Mouse (Mus musculus): ENCODE data around the gene Troap. TPM values are rescaled to one million over a fixed set of nuclear protein-coding genes. Genes with fewer than 3 reads are reported as not detected.

The Troap gene
- polyA plus RNA-seq, 1 experiment, result 9.0 TPM

DNA sequence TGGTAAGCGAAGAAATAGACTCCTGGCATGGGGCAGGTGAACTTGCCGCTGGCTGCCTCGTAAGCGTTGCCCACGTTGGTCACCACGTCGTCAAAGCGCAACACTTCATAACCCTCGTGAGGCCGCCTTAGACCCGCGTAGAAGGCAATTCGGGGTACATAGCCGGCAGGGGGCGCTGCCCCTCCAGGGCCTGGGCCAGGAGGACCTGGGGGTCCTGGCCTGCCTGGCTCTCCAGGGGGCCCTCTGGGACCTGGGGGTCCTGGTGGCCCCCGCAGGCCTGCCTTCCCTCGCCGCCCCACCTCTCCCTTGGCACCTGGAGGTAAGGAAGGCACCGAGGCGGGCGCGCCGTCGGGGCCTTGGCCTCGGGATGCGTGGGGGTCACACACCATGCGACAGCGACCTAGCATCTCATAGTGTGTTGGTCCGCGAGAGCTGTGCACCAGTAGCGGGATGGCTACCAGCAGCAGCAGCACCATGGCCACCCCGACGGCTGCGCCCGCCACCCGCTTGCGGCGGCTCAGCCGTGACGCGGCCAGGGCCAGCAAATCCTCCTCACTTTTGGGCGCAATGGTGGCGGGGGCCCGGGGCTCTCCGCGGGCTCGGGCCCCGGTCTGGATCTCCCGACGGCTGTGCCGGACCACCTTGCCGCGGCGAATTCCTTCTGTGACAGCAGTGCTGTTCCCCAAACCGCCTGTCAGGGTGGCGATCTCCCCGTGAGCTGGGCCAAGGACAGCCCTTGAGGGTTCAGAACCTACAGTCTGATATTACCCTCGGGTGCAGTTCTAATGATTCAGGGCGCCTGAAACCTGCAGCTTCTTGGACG lies 13.1 kb downstream of the Troap start, which contains the start of gene C1ql4:
C1ql4 (minus strand) TSS at position 565 of the 823 bp plus-strand sequence.
- Histone ChIP-seq H3K4me3 (ENCODE audit: low read depth, low read length) (peak within 1 kb of the TSS; percentile 21), H3K27me3 (ENCODE audit: control insufficient read depth, insufficient read depth, low read length) (peaks cover 16% of the 10 kb centered on the region), H3K36me3 (ENCODE audit: control insufficient read depth, insufficient read depth, low read length) (no peaks in the 10 kb centered on the region), H3K4me1 (ENCODE audit: control insufficient read depth, insufficient read depth, insufficient read length, low read length) (peaks cover 17% of the 10 kb centered on the region), H3K27ac (ENCODE audit: insufficient read depth, low read depth, low read length) (no peak within 1 kb of the TSS)
- WGBS, result 26% methylated on average over 60 of the region's 60 CpGs
- TF ChIP-seq POLR2A (IDR thresholded peaks at IDR 0.05; ENCODE audit: low read depth, low read length) (no peak), CTCF (IDR thresholded peaks at IDR 0.05; ENCODE audit: extremely low read depth, insufficient read length, insufficient replicate concordance, low read depth, low read length) (peak; percentile 21; the same call in 1 of the 2 replicates)

DNA sequence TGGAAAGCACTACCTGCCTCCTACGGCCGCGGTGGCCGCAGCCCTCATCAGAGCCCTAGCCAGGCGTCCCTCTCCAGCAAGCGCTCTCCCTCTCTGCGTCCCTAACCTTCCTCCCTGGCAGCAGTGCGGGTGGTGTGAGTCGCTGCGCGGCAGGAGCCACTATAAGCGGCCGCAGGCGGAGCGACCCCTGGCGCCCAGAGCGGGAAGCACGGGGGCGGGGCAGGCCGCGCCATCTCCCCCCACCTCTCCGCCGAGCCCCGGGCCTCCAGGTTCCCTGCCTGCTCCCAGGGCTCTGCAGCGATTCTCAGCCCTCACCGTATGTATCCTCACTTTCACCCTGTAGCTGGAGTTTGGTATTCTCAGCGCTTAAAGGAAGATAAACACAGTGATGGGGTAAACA lies 13.9 kb downstream of the Troap start:
- 2% methylated on average over 27 of the region's 27 CpGs for WGBS

DNA sequence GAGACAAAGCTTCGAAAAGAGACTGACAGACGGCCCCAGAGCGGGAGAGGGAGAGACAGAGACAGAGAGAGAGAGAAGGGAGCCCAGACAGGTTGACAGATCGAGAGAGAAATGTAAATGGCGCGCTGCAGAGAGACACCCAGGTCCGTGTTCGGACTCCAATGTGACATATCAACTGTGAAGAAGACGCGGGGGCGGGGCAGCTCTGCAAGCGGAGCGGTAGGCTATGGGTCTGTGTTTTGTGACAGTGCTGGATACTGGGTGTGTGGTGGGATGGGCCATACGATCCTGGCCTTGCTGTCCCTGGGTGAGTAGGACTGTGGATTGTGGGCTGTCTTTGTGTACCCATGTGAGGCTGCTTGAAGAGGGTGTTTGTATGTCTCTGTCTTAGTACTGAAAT lies 14.7 kb downstream of the Troap start:
- Histone ChIP-seq H3K36me3 (ENCODE audit: control insufficient read depth, insufficient read depth, low read length) (no peaks in the 10 kb centered on the region), H3K27ac (ENCODE audit: insufficient read depth, low read depth, low read length) (no peak overlapping the region), H3K4me3 (ENCODE audit: low read depth, low read length) (peak overlapping the region; percentile 18; the same call in 1 of the 2 replicates), H3K4me1 (ENCODE audit: control insufficient read depth, insufficient read depth, insufficient read length, low read length) (peaks cover 15% of the 10 kb centered on the region), H3K27me3 (ENCODE audit: control insufficient read depth, insufficient read depth, low read length) (peaks cover 29% of the 10 kb centered on the region)
- TF ChIP-seq CTCF (IDR thresholded peaks at IDR 0.05; ENCODE audit: extremely low read depth, insufficient read length, insufficient replicate concordance, low read depth, low read length), result no peak
- TF ChIP-seq POLR2A (IDR thresholded peaks at IDR 0.05; ENCODE audit: low read depth, low read length), result no peak
- 42% methylated on average over 14 of the region's 14 CpGs for WGBS

More for the DNA sequence above, 13.9 kb downstream of the Troap start:
- H3K27ac ChIP-seq (ENCODE audit: insufficient read depth, low read depth, low read length), result no peak overlapping the region
- peak overlapping the region; percentile 21 for H3K4me3 ChIP-seq (ENCODE audit: low read depth, low read length)
- peaks cover 17% of the 10 kb centered on the region for H3K4me1 ChIP-seq (ENCODE audit: control insufficient read depth, insufficient read depth, insufficient read length, low read length)
- peaks cover 22% of the 10 kb centered on the region for H3K27me3 ChIP-seq (ENCODE audit: control insufficient read depth, insufficient read depth, low read length)
- TF ChIP-seq POLR2A (IDR thresholded peaks at IDR 0.05; ENCODE audit: low read depth, low read length) (no peak), CTCF (IDR thresholded peaks at IDR 0.05; ENCODE audit: extremely low read depth, insufficient read length, insufficient replicate concordance, low read depth, low read length) (peak; percentile 70)
- no peaks in the 10 kb centered on the region for H3K36me3 ChIP-seq (ENCODE audit: control insufficient read depth, insufficient read depth, low read length)

DNA sequence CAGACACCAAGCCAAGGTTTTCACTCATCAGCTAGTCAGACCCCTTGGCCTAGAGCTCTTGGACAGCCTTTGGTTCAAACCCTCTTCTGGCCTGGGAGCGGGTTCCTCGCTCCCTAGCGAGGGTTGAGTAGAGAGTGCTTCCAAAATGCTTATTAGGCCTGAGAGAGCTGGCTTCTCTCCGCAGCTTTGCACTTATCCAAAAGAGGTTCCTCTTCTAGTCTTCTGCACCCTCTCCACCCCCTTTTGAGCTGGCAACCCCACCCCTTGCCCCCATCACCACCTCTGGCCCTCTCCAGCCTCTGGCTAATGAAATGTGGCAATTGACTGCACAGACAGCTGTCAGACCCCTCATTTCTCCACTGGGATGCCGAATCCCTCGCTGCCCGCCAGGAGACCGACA lies 18.5 kb downstream of the Troap start, which contains the start of gene Dnajc22:
Dnajc22 (plus strand) TSS at position 301 of the 400 bp plus-strand sequence.
- no peak within 1 kb of the TSS for H3K27ac ChIP-seq (ENCODE audit: insufficient read depth, low read depth, low read length)
- H3K4me1 ChIP-seq (ENCODE audit: control insufficient read depth, insufficient read depth, insufficient read length, low read length), result peaks cover 16% of the 10 kb centered on the region
- TF ChIP-seq POLR2A (IDR thresholded peaks at IDR 0.05; ENCODE audit: low read depth, low read length) (no peak), CTCF (IDR thresholded peaks at IDR 0.05; ENCODE audit: extremely low read depth, insufficient read length, insufficient replicate concordance, low read depth, low read length) (no peak)
- H3K4me3 ChIP-seq (ENCODE audit: low read depth, low read length), result peak within 1 kb of the TSS; percentile 46
- H3K36me3 ChIP-seq (ENCODE audit: control insufficient read depth, insufficient read depth, low read length), result no peaks in the 10 kb centered on the region
- 88% methylated on average over 8 of the region's 8 CpGs for WGBS
- H3K27me3 ChIP-seq (ENCODE audit: control insufficient read depth, insufficient read depth, low read length), result peaks cover 55% of the 10 kb centered on the region

DNA sequence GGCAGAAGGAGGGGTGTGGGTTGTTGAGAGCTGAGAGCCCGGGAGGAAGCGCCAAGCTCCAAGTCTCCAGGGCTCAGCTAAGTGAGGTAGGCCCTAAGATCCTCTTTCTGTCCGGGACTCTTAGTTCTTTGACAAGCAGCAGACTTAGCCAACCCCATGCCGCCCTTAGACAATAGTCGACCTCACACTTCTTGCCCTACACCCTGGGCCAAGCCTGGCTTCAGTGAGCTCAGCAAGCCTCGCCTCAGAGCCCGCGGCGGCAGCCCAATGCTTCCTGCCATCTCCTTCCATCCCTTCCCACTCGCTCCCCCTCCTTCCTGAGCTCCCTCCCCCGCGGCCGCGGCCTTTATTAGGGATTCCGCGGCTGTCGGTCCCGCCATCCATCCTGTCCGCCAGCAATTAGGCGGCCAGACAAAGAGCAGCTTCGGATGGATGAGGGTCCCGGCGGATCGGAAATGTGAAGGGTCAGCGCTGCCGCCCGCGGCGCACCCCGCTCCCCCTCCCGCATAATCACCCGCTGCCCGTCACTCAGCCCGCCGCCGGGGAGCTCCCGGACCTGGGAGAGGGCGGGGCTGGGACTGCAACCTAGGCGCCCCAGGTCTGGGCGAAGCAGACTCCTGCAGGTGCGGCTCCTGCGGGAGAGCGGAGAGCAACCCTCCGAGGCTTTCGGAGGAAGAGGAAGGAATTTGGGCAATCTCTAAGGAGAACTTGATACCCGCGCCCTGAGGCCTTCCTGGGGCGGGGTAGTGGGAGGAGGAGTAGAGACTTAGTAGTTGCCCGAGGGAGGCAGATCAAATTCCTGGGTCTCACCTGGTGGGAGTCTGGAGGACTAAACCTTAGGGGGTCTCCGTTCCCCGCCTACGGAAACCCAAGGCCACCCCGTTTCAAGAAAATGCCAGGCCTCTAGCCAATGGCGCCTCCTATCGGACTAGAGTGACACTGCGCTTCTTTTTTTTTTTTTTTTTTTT lies 19.2 kb downstream of the Troap start:
- Histone ChIP-seq H3K4me3 (ENCODE audit: low read depth, low read length) (peak overlapping the region; percentile 46), H3K27me3 (ENCODE audit: control insufficient read depth, insufficient read depth, low read length) (peaks cover 55% of the 10 kb centered on the region), H3K27ac (ENCODE audit: insufficient read depth, low read depth, low read length) (no peak overlapping the region), H3K4me1 (ENCODE audit: control insufficient read depth, insufficient read depth, insufficient read length, low read length) (peaks cover 15% of the 10 kb centered on the region), H3K36me3 (ENCODE audit: control insufficient read depth, insufficient read depth, low read length) (no peaks in the 10 kb centered on the region)
- WGBS, result 5% methylated on average over 56 of the region's 56 CpGs
- TF ChIP-seq CTCF (IDR thresholded peaks at IDR 0.05; ENCODE audit: extremely low read depth, insufficient read length, insufficient replicate concordance, low read depth, low read length) (peak; percentile 63; the same call in 1 of the 2 replicates), POLR2A (IDR thresholded peaks at IDR 0.05; ENCODE audit: low read depth, low read length) (no peak)

DNA sequence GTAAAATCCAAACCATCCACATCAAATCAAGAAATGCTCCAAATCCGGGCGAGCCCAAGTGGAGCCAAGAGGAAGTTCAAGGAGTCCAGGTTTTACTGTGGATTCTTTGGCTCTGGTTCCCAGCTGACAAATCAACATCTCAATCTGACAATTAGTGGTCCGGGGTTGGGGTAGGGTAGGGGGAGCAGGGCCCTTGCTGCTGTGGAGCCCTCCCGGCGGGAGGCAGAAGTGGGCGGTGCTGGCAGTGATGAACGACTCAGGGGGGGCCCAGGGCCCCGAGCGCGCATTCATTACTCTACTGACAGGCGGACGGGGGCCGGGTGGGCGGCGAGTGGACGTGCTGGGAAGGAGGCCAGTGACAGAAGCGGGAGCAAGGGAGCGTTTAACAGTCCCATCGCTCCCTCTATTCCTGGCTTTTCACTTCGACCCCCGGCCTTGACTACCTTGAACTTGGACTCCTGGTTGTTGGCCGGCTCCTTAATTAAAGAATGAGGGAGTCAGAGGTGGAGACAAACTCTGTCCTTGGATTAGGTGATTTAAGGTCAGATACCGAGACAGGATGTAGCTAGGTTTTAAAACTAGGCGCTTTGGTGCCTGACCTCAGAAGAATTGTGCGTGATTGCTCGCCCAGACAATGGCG lies 20.4 kb downstream of the Troap start:
- no peak overlapping the region for H3K4me3 ChIP-seq (ENCODE audit: low read depth, low read length)
- H3K27ac ChIP-seq (ENCODE audit: insufficient read depth, low read depth, low read length), result no peak overlapping the region
- no peaks in the 10 kb centered on the region for H3K36me3 ChIP-seq (ENCODE audit: control insufficient read depth, insufficient read depth, low read length)
- H3K4me1 ChIP-seq (ENCODE audit: control insufficient read depth, insufficient read depth, insufficient read length, low read length), result peaks cover 15% of the 10 kb centered on the region
- TF ChIP-seq CTCF (IDR thresholded peaks at IDR 0.05; ENCODE audit: extremely low read depth, insufficient read length, insufficient replicate concordance, low read depth, low read length), result no peak
- no peak for TF ChIP-seq POLR2A (IDR thresholded peaks at IDR 0.05; ENCODE audit: low read depth, low read length)
- peaks cover 60% of the 10 kb centered on the region for H3K27me3 ChIP-seq (ENCODE audit: control insufficient read depth, insufficient read depth, low read length)
- 11% methylated on average over 27 of the region's 27 CpGs for WGBS
